Mouse (Mus musculus): Measurements from ENCODE around the gene Gmfg. TPM values are rescaled to one million over a fixed set of nuclear protein-coding genes. Genes with fewer than 3 reads are reported as not detected.

The Gmfg gene
- 1 to 10 TPM; 1.8 to 3.1 TPM for total RNA-seq (2021)

DNA sequence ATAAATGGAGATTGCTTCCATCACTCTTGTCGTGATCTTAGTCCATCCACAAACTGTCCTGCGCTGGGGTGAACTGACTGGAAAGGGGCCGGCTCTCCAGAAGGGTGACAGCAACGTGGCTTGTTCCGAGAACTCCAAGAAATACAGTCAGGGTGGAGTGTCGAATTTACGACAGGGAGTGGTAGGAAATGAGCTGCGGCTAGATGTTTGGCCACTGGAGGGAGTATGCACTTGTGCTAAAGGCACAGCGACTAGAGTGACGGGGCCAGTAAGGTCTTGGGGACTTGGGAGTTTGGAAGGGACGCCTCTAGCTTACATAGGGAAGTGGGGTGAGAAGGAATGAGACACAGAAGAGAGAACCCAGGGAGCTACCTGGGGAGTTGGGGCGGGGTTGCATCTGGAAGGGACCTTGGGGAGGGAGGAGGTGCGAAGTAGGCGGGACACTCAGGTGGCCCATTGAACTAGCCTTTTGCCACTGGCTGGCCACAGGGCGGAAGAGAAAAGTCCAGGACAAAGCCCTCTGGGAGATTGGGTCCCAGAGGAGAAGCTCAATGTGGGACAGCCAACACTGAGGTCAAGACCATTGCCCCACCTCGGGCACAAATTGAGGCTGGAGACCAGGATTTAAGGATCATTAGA lies at the start of gene Gmfg:
Gmfg (plus strand) TSS at position 516 of the 639 bp plus-strand sequence.
- intact Hi-C loops (cut with DNase I): loop anchor here (2.0 kb wide), 2 partner anchors 164 to 290 kb away; no protein-coding TSS in a partner anchor

DNA sequence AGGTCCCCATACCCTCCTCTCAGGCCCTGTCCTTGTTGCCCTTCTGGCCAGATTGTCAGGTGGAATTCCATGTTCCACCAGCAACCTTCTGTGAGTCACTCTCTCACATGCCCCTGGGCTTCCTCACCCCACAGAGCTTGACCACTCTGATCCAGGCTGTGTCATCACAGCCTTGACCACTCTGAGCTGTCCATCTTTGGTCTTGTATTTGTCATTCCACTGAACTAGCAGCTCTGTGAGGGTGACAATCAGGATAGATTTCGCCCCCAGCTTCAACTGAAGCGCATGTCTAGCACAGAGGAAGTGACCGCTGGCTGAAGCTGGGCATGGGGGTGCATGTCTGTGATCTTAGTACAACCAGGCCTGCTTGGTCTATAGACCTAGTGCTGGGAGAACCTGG lies 46.9 kb upstream of the Gmfg start:
- no peak for DNase-seq (ENCODE audit: low spot score in 2 of 2)
- intact Hi-C loops (cut with DNase I): no loop called here

More for the DNA sequence above, at the start of gene Gmfg:
- peak; percentile 72 to 86 for DNase-seq (ENCODE audit: low spot score in 2 of 2)

DNA sequence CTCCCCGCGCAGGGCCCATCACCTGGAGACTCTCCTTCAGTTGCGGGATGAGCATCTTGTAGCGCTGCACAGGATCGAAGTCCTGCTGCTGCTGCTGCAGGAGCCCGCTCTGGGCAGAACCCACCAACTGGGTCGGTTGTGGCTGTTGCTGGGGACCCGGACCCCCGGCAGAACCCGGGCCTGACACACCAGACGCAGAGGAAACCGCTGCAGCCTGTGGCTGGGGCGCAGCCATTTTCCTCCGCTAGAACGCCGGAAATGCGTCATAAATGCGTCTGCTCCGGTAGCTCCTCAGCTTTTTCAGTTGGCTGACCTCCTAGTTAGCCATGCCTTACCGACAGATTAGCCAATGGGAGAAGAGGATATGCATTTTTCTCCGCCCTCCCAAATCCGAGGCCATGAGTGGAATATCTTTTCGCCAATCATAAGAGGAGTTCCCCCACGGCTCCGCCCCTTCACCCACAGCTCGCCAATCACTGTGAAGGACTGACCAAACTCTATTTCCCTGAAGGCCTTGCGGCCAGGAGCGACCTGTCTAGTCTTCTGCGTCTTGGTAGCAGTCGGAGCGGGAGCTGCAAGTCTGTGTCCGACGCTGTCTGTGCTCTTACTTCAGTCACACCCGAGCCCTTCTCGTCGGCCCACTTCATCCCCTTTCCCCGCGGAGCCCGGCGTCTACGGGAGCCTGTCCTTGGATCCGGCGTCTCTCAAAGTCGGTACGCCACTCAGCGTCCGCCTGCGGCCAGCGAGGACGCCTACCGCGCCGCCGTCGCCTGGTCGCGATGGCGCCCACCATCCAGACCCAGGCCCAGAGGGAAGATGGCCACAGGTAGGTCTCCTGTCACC lies 44.6 kb upstream of the Gmfg start, which contains the start of the genes Med29 and Paf1:
Med29 (minus strand) TSS at position 280 of the 843 bp plus-strand sequence.
Paf1 (plus strand) TSS at position 523 of the 843 bp plus-strand sequence.
- intact Hi-C loops (cut with DNase I): no loop called here

DNA sequence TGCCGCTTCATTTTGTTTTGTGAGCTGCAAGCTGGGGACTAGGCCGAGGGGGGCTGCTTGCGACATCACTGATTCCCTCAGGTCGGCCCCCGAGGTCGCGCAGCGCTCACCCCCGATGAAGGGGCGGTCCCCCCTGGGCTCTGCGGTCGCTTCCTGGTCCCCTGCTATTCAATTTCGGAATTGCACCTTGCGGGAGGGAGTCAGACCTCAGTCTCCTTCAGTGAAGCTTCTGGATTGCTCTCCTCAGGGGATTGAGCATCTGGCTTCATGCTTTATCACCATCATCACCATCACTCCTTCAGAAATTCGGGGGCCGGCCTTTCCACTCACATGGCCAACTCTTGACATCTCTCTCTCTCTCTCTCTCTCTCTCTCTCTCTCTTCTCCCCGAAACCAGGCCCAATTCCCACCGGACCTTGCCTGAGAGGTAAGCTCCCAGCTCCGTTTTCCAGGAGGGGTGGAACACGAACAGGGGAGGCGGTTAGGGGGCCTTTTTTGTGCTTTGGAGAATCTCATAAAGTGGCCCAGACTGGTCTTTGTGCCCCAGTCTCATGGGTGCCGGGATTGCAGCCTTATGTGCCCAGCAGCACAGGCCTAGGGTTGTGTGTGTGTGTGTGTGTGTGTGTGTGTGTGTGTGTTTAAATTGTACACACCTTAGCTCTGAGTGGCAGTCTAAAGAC lies 43.8 kb upstream of the Gmfg start:
- no peak for DNase-seq (ENCODE audit: low spot score in 2 of 2)
- intact Hi-C loops (cut with DNase I): no loop called here

More for the DNA sequence above, 44.6 kb upstream of the Gmfg start, which contains the start of the genes Med29 and Paf1:
- DNase-seq (ENCODE audit: low spot score in 2 of 2): peak; percentile 95 to 100

DNA sequence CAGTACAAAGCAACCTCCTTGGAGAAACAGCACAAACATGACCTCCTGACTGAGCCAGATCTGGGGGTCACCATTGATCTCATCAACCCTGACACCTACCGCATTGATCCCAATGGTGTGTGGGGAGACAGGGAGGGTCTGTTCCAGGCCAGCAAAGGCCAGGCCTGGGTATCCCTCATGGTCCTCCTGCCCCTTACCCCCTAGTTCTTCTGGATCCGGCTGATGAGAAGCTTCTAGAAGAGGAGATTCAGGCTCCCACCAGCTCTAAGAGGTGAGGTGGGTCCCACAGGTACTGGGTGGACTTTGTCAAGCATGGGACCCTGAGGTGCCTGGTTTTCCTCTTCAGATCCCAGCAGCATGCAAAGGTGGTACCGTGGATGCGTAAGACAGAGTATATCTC lies 41.8 kb upstream of the Gmfg start:
- intact Hi-C loops (cut with DNase I): no loop called here
- no peak for DNase-seq (ENCODE audit: low spot score in 2 of 2)

DNA sequence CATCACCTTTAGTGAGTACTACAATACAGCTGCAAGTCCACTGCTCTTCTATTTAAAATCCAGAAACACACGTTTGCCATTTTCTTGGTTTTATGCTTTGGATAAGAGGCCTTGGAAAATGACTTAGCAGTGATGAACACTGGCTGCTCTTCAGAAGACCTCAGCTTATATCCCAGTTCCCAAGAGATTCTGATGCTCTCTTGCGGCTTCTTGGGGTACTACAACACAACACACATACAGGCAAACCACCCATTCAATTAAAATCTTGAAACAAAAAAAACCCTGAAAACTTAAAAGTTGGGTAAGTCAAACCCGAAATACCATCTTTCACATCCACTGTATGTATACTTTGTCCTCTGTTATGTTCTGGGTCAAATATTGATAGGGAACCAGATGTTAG lies 39.2 kb upstream of the Gmfg start:
- peak; percentile 20 to 45 for DNase-seq (ENCODE audit: low spot score in 2 of 2)
- intact Hi-C loops (cut with DNase I): no loop called here

DNA sequence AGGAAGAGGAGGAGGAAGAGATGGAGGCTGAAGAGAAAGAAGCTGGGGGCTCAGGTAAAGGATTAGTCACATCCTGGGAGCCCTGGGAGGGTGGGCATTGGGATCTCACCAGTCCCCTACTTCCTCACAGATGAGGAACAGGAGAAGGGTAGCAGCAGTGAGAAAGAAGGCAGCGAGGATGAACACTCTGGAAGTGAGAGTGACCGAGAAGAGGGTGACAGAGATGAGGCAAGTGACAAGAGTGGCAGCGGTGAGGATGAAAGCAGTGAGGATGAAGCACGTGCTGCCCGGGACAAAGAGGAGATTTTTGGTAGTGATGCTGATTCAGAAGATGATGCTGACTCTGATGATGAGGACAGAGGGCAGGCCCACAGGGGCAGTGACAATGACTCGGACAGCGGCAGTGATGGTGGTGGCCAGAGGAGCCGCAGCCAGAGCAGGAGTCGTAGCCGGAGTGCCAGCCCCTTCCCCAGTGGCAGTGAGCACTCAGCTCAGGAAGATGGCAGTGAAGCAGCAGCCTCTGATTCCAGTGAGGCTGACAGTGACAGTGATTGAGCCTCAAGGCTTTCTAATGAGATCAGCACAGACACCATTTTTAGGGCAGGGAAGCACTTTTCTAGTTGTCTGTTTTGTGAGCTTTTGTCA lies 38.4 kb upstream of the Gmfg start:
- no peak for DNase-seq (ENCODE audit: low spot score in 2 of 2)
- intact Hi-C loops (cut with DNase I): no loop called here

DNA sequence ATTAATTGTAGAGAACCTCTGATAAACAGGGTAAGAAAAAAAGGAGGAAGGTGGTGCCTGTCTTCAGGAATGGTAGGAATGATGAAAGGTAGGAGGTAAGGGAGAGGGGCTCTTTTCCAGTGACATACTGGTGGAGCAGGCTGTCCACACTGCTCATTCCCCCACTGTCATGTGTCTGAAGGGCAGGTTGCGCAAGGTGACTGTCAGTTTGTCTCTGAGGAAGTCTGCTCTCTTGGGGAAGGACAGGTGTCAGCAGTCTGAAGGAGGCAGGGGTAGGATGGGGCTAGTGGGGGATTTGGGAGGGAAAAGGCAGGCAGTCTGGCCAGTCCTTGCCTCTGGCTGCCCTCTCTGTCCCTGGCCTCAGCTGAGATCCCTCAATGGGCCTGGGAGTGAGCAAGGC lies 36.2 kb upstream of the Gmfg start:
- intact Hi-C loops (cut with DNase I): no loop called here
- DNase-seq (ENCODE audit: low spot score in 2 of 2): no peak

DNA sequence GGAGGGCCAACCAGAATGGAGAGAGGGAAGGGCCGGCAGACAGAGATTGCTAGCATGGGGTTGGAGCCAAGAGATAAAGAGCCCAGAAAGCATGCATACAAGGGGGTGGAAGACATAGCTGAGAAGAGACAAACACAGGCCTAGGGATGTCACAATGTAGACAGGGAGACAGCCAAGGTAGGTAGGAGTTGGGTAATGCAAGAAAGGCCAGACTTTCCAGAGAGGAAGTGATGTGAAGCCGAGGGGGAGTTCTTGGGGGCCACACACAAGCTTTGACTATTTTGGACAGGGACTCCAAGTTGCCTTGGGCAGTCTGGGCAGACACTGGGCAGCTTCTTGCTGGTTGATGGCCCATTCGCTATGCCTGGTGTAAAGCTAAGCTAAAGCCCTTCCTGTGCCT lies 35.3 kb upstream of the Gmfg start:
- DNase-seq (ENCODE audit: low spot score in 2 of 2): no peak
- intact Hi-C loops (cut with DNase I): no loop called here

DNA sequence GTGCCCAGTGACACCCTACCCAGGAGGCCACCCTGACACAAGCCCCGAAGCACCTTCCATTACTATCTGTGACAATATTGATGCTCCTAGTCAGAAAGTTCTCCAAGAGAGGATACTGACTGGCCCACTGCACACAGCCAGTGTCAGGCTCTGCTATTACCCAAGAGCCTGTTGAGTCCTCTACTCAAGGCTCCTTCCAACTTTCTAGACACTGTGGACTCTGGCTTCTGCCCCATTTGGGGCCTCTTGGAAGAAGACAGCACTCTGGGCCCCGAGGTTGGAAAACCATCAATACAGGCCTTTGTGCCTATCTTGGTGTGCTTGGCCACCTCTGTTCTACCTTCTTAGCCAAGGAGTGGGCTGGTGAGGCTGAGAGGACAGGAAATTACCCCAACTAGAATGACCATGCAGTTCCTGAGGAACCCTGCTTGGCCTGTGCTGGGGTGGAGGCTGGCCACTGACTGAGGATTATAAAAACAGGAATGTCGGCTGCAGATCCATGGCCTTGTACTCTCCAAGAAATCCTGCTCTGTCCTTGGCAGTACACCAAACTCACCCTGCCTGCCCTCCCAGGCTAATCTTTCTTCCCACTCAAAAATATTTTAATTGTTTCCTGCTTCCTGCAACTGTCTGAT lies 26.3 kb upstream of the Gmfg start:
- intact Hi-C loops (cut with DNase I): no loop called here
- DNase-seq (ENCODE audit: low spot score in 2 of 2): no peak

DNA sequence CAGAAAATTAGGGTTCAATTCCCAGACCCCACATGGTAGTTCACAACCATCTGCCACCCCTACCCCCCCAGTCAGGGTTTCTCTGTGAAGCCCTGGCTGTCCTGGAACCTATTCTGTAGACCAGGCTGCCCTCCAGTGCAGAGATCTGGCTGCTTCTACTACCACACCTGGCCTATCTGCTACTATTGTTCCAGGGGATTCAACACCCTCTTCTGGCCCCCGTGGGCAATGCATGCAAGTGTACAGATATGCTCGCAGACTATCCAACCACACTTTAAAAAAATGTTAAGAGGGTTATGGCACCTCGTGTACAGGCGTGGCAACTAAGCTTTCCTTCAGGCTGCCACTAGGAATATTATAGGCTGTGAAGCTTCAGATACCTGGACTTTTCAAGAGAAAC lies 24.4 kb upstream of the Gmfg start:
- intact Hi-C loops (cut with DNase I): no loop called here
- no peak for DNase-seq (ENCODE audit: low spot score in 2 of 2)

DNA sequence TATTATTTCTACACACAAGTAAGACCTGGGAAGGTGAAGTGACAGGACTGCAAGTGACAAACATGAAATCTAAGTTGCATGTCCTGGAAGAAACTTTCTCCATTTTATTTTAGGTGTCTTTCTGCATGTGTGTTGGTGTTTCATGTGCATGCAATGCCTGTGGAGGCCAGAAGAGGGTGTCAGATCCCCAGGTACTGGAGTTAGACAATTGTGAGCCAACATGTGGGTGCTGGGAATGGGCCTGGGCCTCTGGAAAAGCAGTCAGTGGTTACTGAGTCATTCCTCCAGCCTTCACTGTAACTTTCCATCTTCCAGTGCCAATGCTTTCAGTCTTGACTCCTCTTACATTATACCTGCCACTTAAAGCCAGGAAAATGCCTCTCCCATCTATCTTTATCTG lies 19.9 kb upstream of the Gmfg start:
- no peak for DNase-seq (ENCODE audit: low spot score in 2 of 2)
- intact Hi-C loops (cut with DNase I): no loop called here

DNA sequence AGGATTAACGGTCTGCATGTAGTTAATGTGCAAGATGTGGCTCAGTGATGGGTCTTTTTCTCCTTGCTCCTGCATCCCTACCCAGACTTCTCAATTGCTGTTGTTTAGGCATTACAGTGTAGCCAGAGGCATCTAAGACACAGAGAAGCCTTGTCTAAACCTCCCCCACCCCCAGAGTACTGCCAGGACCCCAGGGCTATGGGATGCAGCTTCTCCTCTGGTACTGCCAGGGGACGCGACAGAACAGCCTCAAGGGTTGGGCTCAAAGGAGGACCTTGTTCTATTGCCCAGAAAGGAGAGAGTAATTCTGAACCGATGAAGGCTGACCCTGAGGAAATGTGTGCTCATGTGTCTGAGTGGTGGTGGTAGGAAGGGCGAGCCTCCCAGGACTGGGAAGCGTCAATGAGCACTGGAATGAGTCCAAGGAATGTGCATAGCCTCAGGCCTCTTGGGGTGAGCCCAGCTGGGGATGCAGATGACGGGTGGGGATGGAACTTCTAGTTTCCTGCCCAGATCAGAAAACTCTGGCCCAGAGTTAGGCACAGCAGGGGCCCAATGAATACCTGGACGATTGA lies 19.1 kb upstream of the Gmfg start:
- intact Hi-C loops (cut with DNase I): no loop called here
- peak in 1 of 2 experiments; percentile 40 for DNase-seq (ENCODE audit: low spot score in 2 of 2)

DNA sequence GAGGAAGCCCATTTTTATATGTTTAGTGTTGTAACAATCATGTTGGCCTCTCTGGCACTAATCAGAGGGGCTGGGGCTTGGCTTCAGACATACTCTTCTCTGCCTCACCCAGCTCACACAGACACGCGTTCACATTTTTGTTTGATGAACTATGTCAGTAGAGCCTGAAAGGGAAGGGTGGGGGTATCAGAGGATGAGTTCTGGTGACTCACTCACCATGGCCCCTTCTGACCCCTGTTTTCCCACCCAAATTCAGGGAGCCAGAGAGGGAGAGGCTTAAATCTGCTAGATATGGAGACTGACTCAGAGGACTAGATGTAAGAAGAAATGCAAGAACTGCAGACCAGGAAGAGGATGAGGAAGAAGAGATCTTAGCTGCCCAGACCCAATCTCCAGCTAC lies 17.8 kb upstream of the Gmfg start:
- DNase-seq (ENCODE audit: low spot score in 2 of 2): no peak
- intact Hi-C loops (cut with DNase I): no loop called here

DNA sequence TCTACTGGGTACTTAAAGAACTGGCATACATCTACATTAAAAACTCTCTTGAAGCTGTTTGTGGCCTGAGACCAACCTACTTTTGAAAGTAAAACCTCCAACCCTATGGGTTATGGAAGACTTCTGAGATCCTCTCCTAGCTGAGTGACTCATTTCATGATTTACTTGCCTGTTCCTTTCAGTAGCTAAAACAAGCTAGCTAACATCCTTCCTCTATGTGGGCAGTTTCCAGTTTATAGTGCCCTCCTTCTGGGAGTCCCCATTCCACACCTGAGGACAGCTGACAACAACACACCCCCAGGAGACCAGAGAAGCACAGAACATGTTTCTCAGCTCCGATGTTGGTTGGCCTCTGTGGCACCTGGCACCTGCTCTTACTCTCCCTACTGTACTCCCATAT lies 14.2 kb upstream of the Gmfg start:
- DNase-seq (ENCODE audit: low spot score in 2 of 2): no peak
- intact Hi-C loops (cut with DNase I): no loop called here

DNA sequence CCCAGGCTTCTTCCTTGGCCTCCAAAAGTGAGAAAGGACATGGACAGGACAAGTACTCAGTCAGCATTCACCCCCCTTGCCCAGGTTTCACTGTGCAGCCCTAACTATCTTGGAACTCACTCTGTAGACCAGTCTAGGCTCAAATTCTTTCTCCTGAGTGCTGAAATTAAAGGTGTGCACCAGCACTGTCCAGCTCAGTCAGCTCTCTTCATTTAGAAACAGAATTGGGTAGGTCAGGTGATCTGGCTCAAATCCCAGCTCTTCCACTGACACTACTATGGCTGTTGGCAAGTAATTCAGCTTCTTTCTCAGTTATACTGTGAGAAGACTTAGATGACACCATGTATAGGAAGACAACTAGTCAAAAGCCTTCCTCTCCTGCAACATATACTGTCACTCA lies 9.5 kb upstream of the Gmfg start:
- intact Hi-C loops (cut with DNase I): no loop called here
- no peak for DNase-seq (ENCODE audit: low spot score in 2 of 2)

DNA sequence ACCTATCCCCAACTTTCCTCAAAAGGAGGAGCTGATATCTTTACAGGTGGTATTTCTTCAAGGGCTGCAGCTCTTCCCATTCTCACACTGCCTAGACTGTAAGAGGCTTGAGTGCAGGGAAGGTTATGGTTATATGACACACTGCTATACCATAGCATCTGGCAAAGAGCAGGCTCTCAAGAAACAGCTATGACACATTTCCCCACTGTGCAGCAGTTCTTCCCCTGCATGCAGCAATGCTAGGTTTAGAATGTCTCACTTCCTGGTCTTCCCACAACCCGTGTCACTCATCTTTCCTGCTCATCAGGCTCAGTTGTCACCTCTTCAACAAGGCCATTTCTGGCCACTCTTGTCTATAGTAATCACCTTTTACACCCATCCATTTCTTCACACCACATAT lies 6.7 kb upstream of the Gmfg start:
- DNase-seq (ENCODE audit: low spot score in 2 of 2): no peak
- intact Hi-C loops (cut with DNase I): no loop called here

DNA sequence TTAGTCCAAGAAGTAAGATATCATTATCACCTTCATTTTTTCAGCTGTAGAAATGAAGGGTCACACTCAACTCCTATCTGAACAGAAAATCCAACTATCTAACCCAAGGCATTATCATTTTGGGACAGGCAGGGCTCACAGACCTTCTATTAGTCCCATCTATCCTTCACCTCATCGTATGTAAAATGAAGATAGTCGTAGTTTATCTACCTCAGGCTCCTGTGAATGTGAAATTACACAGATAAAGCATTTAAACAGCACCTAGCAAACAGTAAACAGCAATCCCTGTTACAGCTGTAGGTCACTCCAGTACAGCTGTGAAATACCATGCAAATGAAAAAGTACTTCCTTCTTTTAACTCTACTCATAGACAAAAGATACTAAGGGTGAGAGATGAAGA lies 5.0 kb upstream of the Gmfg start:
- intact Hi-C loops (cut with DNase I): no loop called here
- DNase-seq (ENCODE audit: low spot score in 2 of 2): no peak

DNA sequence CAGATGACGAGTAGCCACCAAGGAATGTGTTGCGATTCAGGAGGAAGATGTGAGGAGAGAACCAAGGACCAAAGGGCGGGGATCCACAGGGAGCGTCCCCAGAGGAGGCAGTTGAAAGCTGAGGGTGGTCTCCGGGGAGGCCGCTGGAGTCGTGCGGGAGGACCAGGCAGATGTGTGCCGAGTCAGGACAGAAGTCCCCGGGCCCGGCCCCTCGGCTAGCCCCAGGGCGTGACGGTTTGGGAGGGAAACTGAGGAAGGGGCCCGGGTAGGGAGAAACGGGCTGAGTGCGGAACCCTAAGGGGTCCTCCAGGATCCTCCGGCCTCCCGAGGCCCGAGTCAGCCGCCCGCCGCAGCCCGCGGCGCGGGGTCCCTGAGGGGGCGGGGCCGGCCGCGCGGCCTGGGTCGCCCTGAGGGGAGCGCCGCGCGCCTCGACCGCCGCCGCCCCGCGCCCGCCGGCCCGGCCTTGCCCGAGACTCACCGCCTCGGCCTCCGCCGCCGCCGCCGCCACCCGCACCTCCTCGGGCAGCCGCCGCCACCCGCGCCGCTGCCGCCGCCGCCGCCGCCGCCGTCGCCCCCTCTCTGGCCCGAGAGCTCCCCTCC lies 1.5 kb upstream of the Gmfg start:
- peak in 1 of 2 experiments; percentile 10 for DNase-seq (ENCODE audit: low spot score in 2 of 2)

More for the DNA sequence above, 1.5 kb upstream of the Gmfg start:
- intact Hi-C loops (cut with DNase I): loop anchor here (2.0 kb wide), 2 partner anchors 165 to 291 kb away; no protein-coding TSS in a partner anchor
